Mouse (Mus musculus) G1E (cell line): ENCODE results near the gene Vezt. TPM values are rescaled to one million over a fixed set of nuclear protein-coding genes. Genes with fewer than 3 reads are reported as not detected.

Experiments
- ATAC-seq: 2 replicates; pipeline ENCODE4 v1.8.0; 2016; ENCODE audit warnings: mild to moderate bottlenecking; ENCODE audit not compliant: insufficient number of reproducible peaks, poor library complexity, low FRiP score, severe bottlenecking; ENCODE audit errors: extremely low read depth
- DNase-seq: peaks from one replicate; pipeline ENCODE4 v3.0.0; 2012; ENCODE audit warnings: low spot score
- H3K27me3 ChIP-seq: 2 replicates; pipeline ENCODE4 v1.6.1; 2012; ENCODE audit warnings: mild to moderate bottlenecking, low read length, inconsistent platforms; ENCODE audit not compliant: insufficient read depth
- H3K36me3 ChIP-seq: replicated peaks from 2 replicates; pipeline ENCODE3; 2012; ENCODE audit warnings: mild to moderate bottlenecking, inconsistent platforms
- H3K4me1 ChIP-seq: 2 replicates; pipeline ENCODE4 v1.6.1; 2012; ENCODE audit warnings: low read depth, low read length, inconsistent platforms, mixed read lengths; ENCODE audit not compliant: insufficient read depth
- H3K4me3 ChIP-seq: 2 replicates; pipeline ENCODE4 v1.5.1; 2012; ENCODE audit warnings: low read depth, mild to moderate bottlenecking, inconsistent platforms, low read length, moderate library complexity, mixed read lengths
- H3K9me3 ChIP-seq: replicated peaks from 2 replicates; pipeline ENCODE4 v1.6.1; 2012; ENCODE audit warnings: inconsistent platforms
- CTCF ChIP-seq: IDR thresholded peaks from 2 replicates; pipeline ENCODE4 v1.5.1; 2012; ENCODE audit warnings: low read depth, low read length, inconsistent platforms, mixed read lengths
- GATA1 ChIP-seq: IDR thresholded peaks from 2 replicates; pipeline ENCODE4 v1.6.1; 2012; ENCODE audit warnings: borderline replicate concordance, low read length, inconsistent platforms, mixed read lengths
- GATA2 ChIP-seq: IDR thresholded peaks from 2 replicates; pipeline ENCODE4 v1.6.1; 2012; ENCODE audit warnings: low read depth, low read length, inconsistent platforms, borderline replicate concordance
- POLR2AphosphoS5 ChIP-seq: IDR thresholded peaks from 2 replicates; pipeline ENCODE4 v1.6.1; 2012; ENCODE audit warnings: low read depth, low read length, inconsistent platforms; ENCODE audit not compliant: insufficient replicate concordance
- TAL1 ChIP-seq: conservative IDR thresholded peaks from 2 replicates; pipeline ENCODE4 v1.6.1; 2012; ENCODE audit warnings: low read depth, low read length, inconsistent platforms, mixed read lengths
- polyA plus RNA-seq: library from polyadenylated mRNA; stranded (reverse); fragments of >175 nt; gene quantifications from 2 replicates; pipeline ENCODE4 v1.2.3, GENCODE M21; 2012
- total RNA-seq, 2 experiments: library from RNA; stranded (forward) in 1 of 2; stranded (reverse) in 1 of 2; fragments of 200-1000 nt in 1 of 2; fragments of >200 nt in 1 of 2; fragmentation: Nextera tagmentation in 1 of 2; gene quantifications; 2 replicates each; pipeline ENCODE4 v1.2.3; 2014 to 2017

Gene Vezt
- total and polyA plus RNA-seq, 3 experiments = 3.5 to 35.7 (median 13.2) TPM

DNA sequence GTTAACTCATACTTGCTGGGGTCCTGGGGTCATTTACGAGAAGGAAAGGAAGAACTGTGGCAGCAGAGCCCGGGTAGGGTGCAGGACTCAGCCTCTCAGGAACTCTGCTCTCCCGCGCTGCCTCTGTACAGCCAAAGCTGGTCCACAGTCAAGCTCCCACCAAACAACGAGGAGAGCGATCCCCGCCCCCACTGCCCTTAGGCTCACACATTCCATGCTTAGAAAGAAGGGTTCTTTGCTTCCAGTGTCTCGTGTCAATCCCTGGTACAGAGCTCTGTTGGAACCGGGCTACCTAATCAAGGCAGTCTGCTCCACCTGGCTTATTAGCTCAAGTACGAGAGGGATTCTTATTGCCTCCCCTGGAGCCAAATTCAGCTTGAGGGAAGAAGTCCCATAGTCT lies 128.2 kb downstream of the Vezt start:
- DNase-seq (no peak), ATAC-seq (no peak)
- Histone ChIP-seq H3K4me3 (no peak overlapping the region), H3K36me3 (no peaks in the 10 kb centered on the region), H3K9me3 (no peaks in the 10 kb centered on the region), H3K27me3 (no peaks in the 10 kb centered on the region), H3K4me1 (peaks cover 39% of the 10 kb centered on the region)
- TF ChIP-seq GATA1 = no peak
- TF ChIP-seq TAL1 = no peak
- TF ChIP-seq POLR2AphosphoS5 = no peak
- no peak for TF ChIP-seq CTCF
- no peak for TF ChIP-seq GATA2

DNA sequence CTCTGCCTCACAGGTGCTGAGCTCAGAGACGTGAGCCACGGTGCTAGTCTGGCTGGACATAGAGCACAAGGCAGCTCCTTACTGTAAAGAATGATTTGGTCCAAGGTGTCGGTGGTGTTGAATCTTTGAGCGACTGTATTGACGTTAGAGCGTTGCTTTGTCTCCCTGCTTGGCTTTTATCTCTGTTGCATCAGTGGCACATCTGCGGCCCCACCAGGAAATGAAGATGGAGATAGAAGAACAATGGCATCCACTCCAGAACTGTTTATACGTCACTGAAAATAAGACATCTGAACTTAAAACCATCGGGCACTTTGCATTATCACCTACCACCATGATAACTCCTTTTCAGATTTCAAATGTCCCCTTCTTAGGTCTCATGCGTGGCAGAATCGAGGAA lies 135.7 kb downstream of the Vezt start:
- DNase-seq (no peak), ATAC-seq (peak; percentile 78; the same call in 1 of the 2 replicates)
- Histone ChIP-seq H3K36me3 (no peaks in the 10 kb centered on the region), H3K4me3 (no peak overlapping the region; the same call in 1 of the 2 replicates), H3K27me3 (no peaks in the 10 kb centered on the region), H3K4me1 (peaks cover 31% of the 10 kb centered on the region), H3K9me3 (no peaks in the 10 kb centered on the region)
- TF ChIP-seq GATA2 (no peak), TAL1 (peak; percentile 43; the same call in 1 of the 2 replicates)

DNA sequence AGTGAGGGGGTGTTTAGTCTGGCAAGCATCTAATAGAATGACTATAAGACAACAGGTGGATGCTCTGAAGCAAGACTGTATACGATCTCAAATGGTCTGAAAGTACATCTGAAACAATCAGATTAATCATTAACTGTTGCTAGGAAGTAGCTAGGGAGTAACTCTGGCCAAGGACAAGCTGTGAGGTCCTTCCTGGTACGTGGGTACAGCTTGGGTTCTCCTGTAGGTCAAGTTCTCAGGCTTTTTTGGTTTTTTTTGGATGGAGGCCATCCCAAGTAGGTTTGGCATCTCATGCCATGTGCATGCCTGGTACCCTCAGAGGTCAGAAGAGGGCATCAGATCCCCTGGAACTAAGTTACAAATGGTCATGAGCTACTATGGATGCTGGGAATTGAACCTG lies 136.3 kb downstream of the Vezt start:
- no peak for TF ChIP-seq GATA2
- TF ChIP-seq TAL1 = no peak
- TF ChIP-seq CTCF = no peak
- no peak for TF ChIP-seq GATA1
- no peak for TF ChIP-seq POLR2AphosphoS5
- no peak for DNase-seq
- no peak for ATAC-seq
- Histone ChIP-seq H3K4me3 (no peak overlapping the region), H3K27me3 (no peaks in the 10 kb centered on the region), H3K36me3 (no peaks in the 10 kb centered on the region), H3K9me3 (no peaks in the 10 kb centered on the region), H3K4me1 (peaks cover 31% of the 10 kb centered on the region)

DNA sequence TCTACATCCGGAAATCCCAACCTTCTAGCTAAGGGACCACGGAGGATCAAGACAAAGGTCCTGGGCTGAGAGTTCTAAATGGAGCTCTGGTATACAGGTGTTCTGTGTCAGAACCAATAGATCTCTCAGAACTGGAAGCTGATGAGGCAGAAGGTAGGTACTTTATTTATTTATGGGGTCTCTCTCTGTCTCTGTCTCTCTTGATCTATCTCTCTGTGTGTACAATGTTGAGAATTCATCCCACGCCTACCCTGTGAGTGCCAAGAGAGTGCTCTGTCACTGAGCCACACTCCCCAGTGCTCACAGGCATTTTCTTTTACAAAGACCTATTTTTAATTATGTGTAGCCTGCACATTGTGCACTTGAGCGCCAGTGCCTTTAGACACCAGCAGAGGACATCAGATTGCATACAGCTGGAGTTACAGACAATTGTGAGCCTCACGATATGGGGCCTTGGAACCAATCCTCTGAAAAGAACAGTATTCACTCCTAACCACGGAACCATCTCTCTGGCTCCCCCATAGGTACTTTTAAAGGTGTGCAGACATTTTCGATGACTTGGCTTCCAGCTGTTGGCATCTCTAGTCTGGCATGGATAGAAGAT lies 138.5 kb downstream of the Vezt start, which contains the start of gene Metap2:
Metap2 (minus strand) TSS at position 51 of the 604 bp plus-strand sequence.
- H3K27me3 ChIP-seq = no peaks in the 10 kb centered on the region
- no peaks in the 10 kb centered on the region for H3K36me3 ChIP-seq
- no peak for TF ChIP-seq GATA2
- TF ChIP-seq POLR2AphosphoS5 = no peak
- TF ChIP-seq CTCF = no peak
- TF ChIP-seq GATA1 = no peak
- no peak for TF ChIP-seq TAL1
- H3K4me1 ChIP-seq = peaks cover 42% of the 10 kb centered on the region
- H3K4me3 ChIP-seq = no peak within 1 kb of the TSS
- ATAC-seq = no peak
- DNase-seq = no peak
- no peaks in the 10 kb centered on the region for H3K9me3 ChIP-seq

DNA sequence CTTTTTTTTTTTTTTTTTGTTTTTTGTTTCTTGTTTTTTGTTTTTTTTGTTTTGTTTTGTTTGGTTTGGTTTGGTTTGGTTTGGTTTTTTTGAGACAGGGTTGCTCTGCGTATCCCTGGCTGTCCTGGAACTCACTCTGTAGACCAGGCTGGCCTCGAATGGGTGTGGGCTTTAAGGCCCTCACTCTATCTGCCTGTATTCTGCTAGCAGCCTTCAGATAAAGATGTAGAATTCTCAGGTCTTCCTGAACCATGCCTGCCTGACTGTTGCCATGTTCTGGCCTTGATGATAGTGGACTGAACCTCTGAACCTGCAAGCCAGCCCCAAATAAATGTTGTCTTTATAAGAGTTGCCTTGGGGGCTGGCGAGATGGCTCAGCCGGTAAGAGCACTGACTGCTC lies 143.1 kb downstream of the Vezt start:
- no peaks in the 10 kb centered on the region for H3K27me3 ChIP-seq
- ATAC-seq = no peak
- H3K4me3 ChIP-seq = no peak overlapping the region
- DNase-seq = no peak
- peaks cover 6% of the 10 kb centered on the region for H3K36me3 ChIP-seq
- peaks cover 36% of the 10 kb centered on the region for H3K4me1 ChIP-seq
- no peaks in the 10 kb centered on the region for H3K9me3 ChIP-seq
- TF ChIP-seq TAL1 (no peak), CTCF (no peak), POLR2AphosphoS5 (no peak), GATA2 (no peak), GATA1 (no peak)

DNA sequence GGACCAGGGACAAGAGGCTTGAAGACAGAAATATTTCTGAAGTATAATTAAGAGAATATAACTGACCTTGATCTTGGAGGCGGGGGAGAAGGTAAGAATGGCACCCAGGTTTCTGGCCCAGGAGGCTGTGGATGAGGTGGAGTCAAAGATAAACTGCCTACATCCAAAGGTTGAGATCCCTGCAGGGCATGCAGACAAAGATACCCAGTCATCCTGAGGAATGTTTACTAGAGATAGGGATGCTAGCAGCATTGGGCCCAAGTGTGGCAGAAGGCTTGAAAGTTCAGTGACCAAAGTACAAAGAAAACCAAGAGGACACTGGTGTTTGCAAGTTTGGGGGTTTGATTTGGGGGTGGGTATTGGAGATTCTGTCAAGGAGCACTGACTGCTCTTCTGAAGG lies 144.6 kb downstream of the Vezt start:
- DNase-seq (no peak), ATAC-seq (no peak; the same call in 1 of the 2 replicates)
- peaks cover 35% of the 10 kb centered on the region for H3K4me1 ChIP-seq
- H3K27me3 ChIP-seq = no peaks in the 10 kb centered on the region
- no peaks in the 10 kb centered on the region for H3K9me3 ChIP-seq
- TF ChIP-seq GATA1 (no peak), TAL1 (peak; percentile 65)
- no peak overlapping the region; the same call in 1 of the 2 replicates for H3K4me3 ChIP-seq
- H3K36me3 ChIP-seq = peaks cover 12% of the 10 kb centered on the region

DNA sequence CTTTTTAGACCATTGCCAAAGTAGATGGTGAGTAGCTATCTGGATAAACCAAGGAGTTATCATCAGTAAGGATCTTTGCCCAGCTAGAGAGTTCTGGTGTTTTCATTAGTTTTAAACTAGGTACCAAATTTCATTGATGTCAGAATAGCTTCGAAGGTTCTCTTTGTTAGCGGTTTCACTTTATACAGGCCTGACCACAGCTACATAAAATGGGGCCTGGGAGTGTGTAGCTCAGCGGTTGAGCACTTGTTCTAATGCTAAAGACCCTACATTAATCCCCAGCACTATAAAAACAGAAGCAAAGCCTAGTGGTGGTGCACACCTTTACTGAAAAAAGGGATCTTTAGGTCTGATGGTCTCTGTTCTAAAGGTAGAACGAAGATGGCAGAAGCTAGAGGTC lies 145.1 kb downstream of the Vezt start:
- H3K27me3 ChIP-seq = no peaks in the 10 kb centered on the region
- H3K4me1 ChIP-seq = peaks cover 40% of the 10 kb centered on the region
- no peak overlapping the region; the same call in 1 of the 2 replicates for H3K4me3 ChIP-seq
- ATAC-seq (no peak), DNase-seq (no peak)
- peaks cover 16% of the 10 kb centered on the region for H3K36me3 ChIP-seq
- H3K9me3 ChIP-seq = no peaks in the 10 kb centered on the region
- TF ChIP-seq TAL1 (no peak), POLR2AphosphoS5 (no peak), CTCF (no peak), GATA1 (no peak), GATA2 (no peak)
